ENCODE assay signal across 11 mouse cellular contexts in the genomic region with DNA sequence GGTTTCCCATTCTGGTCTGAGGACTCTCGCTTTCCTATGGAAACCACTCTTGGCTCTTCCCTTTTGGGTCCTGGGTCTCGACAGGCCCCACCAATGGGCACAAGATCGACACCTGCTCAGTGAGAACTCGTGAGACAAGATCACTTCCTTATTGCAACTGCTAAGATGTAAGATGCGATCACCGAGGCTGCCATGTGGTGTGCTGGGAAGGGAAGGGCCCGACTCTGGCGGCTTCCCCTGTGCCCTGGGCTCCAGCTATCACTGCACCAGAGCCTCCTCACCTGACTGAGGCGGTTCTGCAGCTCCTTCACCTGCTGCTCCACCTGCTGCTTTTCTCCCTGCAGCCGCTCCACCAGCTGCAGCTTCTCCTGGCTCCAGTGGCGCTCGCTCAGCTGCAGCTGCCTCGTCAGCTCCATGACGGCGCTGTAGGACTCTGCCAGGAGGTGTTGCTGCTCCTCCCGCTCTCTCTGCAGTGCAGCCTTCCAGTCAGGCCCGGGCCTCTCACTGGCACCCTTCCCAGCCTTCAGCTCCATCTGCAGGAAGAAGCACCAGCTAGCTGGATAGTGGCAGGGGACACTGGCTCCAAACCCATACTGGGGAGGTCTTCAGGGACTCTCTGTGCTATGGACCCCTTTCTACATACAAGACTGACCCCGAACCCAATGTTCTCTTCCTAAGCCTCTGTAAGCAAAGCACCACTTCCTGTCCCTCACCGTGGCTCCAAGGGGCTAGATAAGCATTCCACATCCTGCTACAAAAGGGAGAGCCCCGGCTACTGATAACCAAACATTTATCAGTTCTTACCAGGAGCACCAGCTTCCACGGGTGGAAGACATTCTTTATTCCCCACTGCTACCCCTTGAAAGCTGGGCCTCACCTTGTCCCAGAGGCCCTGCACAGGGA. TPM values are rescaled to one million over a fixed set of nuclear protein-coding genes. Genes with fewer than 3 reads are reported as not detected.
A peak's percentile ranks its signal among the peaks of the same experiment; 100 is the strongest.
DNase-seq lines count a peak whose midpoint lies in the region; ATAC-seq and TF ChIP-seq lines count a peak whose summit lies in the region.
"Had no signal": no experiment of that assay in that cellular context is flagged by ENCODE, and none has a peak within 500 bp of the region (broad histone marks: within the 10 kb centered on the region; RNA-seq: fewer than 3 reads in every experiment).

No protein-coding gene starts in this region.

- no peak for TF ChIP-seq CTCF in heart, adult 2 months (IDR thresholded peaks at IDR 0.05)

- H3K36me3 ChIP-seq in forebrain, embryonic 13.5 days (ENCODE audit: poor library complexity, severe bottlenecking), result peaks cover 98% of the 10 kb centered on the region
- H3K36me3 ChIP-seq in forebrain, embryonic 16.5 days (ENCODE audit: control insufficient read depth, insufficient read depth), result peaks cover 75% of the 10 kb centered on the region
- no peaks in the 10 kb centered on the region for H3K36me3 ChIP-seq in heart, adult 2 months (ENCODE audit: control insufficient read depth, insufficient read depth, low read length)

- no peak overlapping the region; the same call in 1 of the 2 replicates for H3K9ac ChIP-seq in forebrain, embryonic 13.5 days
- H3K9ac ChIP-seq in forebrain, embryonic 16.5 days (replicated peaks; ENCODE audit: low read depth, low read length), result no peak overlapping the region
- H3K9ac ChIP-seq in heart, adult 2 months (ENCODE audit: low read depth, low read length), result no peak overlapping the region

- DNase-seq in c-Kit-negative CD71-positive TER-119-positive erythroid progenitor cells, embryonic 14.5 days (ENCODE audit: low read depth, low spot score), result peak; percentile 47
- peak; percentile 45 to 52 for DNase-seq in heart, adult 2 months
- peak; percentile 64 to 66 for DNase-seq in left cerebral cortex, postnatal 14 days (ENCODE audit: low spot score in 2 of 2)
- no peak for DNase-seq in yolk sac, embryonic 10.5 days (ENCODE audit: low spot score)
- no peak for DNase-seq in urinary bladder, adult 18-20 months (ENCODE audit: low spot score in 2 of 2)
- no peak for DNase-seq in kidney, postnatal 25 days

- intact Hi-C loops in heart, adult 2 months (cut with DNase I), result loop anchor here (2.0 kb wide), 1 partner anchor 123 kb away; no protein-coding TSS in a partner anchor
- intact Hi-C loops in left cerebral cortex, postnatal 14 days (cut with DNase I), result no loop called here

- no peaks in the 10 kb centered on the region for H3K27me3 ChIP-seq in forebrain, embryonic 13.5 days
- H3K27me3 ChIP-seq in forebrain, embryonic 16.5 days (replicated peaks; ENCODE audit: control insufficient read depth, insufficient read depth, low read length), result no peaks in the 10 kb centered on the region
- H3K27me3 ChIP-seq in heart, adult 2 months (ENCODE audit: control insufficient read depth, insufficient read depth, low read length), result no peaks in the 10 kb centered on the region

- H3K79me2 ChIP-seq in heart, adult 2 months (replicated peaks; ENCODE audit: control insufficient read depth, insufficient read depth, low read length), result no peaks in the 10 kb centered on the region

- WGBS in forebrain, embryonic 13.5 days, result 90% methylated on average over 21 of the region's 21 CpGs
- 83% methylated on average over 21 of the region's 21 CpGs for WGBS in forebrain, embryonic 16.5 days
- WGBS in heart, adult 2 months, result 70% methylated on average over 21 of the region's 21 CpGs

- no peak overlapping the region for H3K4me3 ChIP-seq in forebrain, embryonic 13.5 days
- no peak overlapping the region for H3K4me3 ChIP-seq in forebrain, embryonic 16.5 days (replicated peaks; ENCODE audit: low read length)
- H3K4me3 ChIP-seq in heart, adult 2 months, result no peak overlapping the region

- no peak for TF ChIP-seq EP300 in heart, adult 2 months (IDR thresholded peaks at IDR 0.05; ENCODE audit: insufficient read depth, low read depth, low read length)

- no peaks in the 10 kb centered on the region for H3K4me1 ChIP-seq in forebrain, embryonic 13.5 days
- no peaks in the 10 kb centered on the region for H3K4me1 ChIP-seq in forebrain, embryonic 16.5 days (replicated peaks; ENCODE audit: control insufficient read depth, insufficient read depth, low read length)
- H3K4me1 ChIP-seq in heart, adult 2 months (ENCODE audit: control insufficient read depth, insufficient read depth, low read length), result no peaks in the 10 kb centered on the region

- ATAC-seq in forebrain, embryonic 13.5 days, result no peak
- no peak for ATAC-seq in forebrain, embryonic 16.5 days

- H3K9me3 ChIP-seq in forebrain, embryonic 13.5 days (replicated peaks), result peaks cover 5% of the 10 kb centered on the region
- H3K9me3 ChIP-seq in forebrain, embryonic 16.5 days (ENCODE audit: control insufficient read depth, low read length), result 0 out of 2 replicates have a peak, but pooled peaks cover 5% of the 10 kb centered on the region

- no peak for TF ChIP-seq POLR2A in heart, adult 2 months (IDR thresholded peaks at IDR 0.05; ENCODE audit: insufficient read depth, low read depth, low read length)

- peak overlapping the region; percentile 44; the same call in 1 of the 2 replicates for H3K27ac ChIP-seq in forebrain, embryonic 13.5 days
- H3K27ac ChIP-seq in forebrain, embryonic 16.5 days (ENCODE audit: low read length), result no peak overlapping the region
- no peak overlapping the region for H3K27ac ChIP-seq in heart, adult 2 months

- no peak overlapping the region for H3K4me2 ChIP-seq in forebrain, embryonic 13.5 days
- H3K4me2 ChIP-seq in forebrain, embryonic 16.5 days (ENCODE audit: low read length), result no peak overlapping the region

RNA-seq across cellular contexts. Expression of a gene that starts 20.4 kb away (rescaled TPM):
- 38.8 TPM in 2 replicates for polyA plus RNA-seq in forebrain, embryonic 13.5 days (2015; fragmentation: Nextera tagmentation; extraction: Ambion mirVana)
- polyA plus RNA-seq in forebrain, embryonic 16.5 days (2015; fragmentation: Nextera tagmentation; extraction: Ambion mirVana), result 20.3 and 22.8 TPM in 2 replicates
- total RNA-seq in heart, adult 2 months (2021), result 1 to 10 TPM; 1.3 to 1.8 TPM
- polyA plus RNA-seq in heart, adult 2 months (2012; rRNA removed), result 0.70 and 2.0 TPM in 2 replicates
- 1 to 10 TPM; 5.2 to 5.5 TPM for total RNA-seq in left cerebral cortex, postnatal 14 days (2021)

RNA-seq across cellular contexts. Expression of a gene that starts 35.5 kb away (rescaled TPM):
- 68.1 and 72.4 TPM in 2 replicates for polyA plus RNA-seq in forebrain, embryonic 13.5 days (2015; fragmentation: Nextera tagmentation; extraction: Ambion mirVana)
- 150 and 152 TPM in 2 replicates for polyA plus RNA-seq in forebrain, embryonic 16.5 days (2015; fragmentation: Nextera tagmentation; extraction: Ambion mirVana)
- total RNA-seq in heart, adult 2 months (2021), result 10 to 100 TPM; 19.8 to 23.6 TPM
- 21.5 and 33.5 TPM in 2 replicates for polyA plus RNA-seq in heart, adult 2 months (2012; rRNA removed)
- 100 to 1,000 TPM; 569 to 619 TPM for total RNA-seq in left cerebral cortex, postnatal 14 days (2021)

RNA-seq across cellular contexts. Expression of a gene that starts 51.7 kb away (rescaled TPM):
- polyA plus RNA-seq in forebrain, embryonic 13.5 days (2015; fragmentation: Nextera tagmentation; extraction: Ambion mirVana), result 4.8 and 5.1 TPM in 2 replicates
- polyA plus RNA-seq in forebrain, embryonic 16.5 days (2015; fragmentation: Nextera tagmentation; extraction: Ambion mirVana), result 4.7 and 5.8 TPM in 2 replicates
- 10 to 100 TPM; 10.0 to 11.7 TPM for total RNA-seq in heart, adult 2 months (2021)
- polyA plus RNA-seq in heart, adult 2 months (2012; rRNA removed), result 4.8 and 6.6 TPM in 2 replicates
- 10 to 100 TPM; 38.8 to 41.1 TPM for total RNA-seq in left cerebral cortex, postnatal 14 days (2021)

RNA-seq across cellular contexts. Expression of a gene that starts 59.5 kb away (rescaled TPM):
- polyA plus RNA-seq in forebrain, embryonic 13.5 days (2015; fragmentation: Nextera tagmentation; extraction: Ambion mirVana), result not detected in 2 replicates
- polyA plus RNA-seq in forebrain, embryonic 16.5 days (2015; fragmentation: Nextera tagmentation; extraction: Ambion mirVana), result not detected in 2 replicates
- not detected for total RNA-seq in heart, adult 2 months (2021)
- not detected in 2 replicates for polyA plus RNA-seq in heart, adult 2 months (2012; rRNA removed)
- not detected for total RNA-seq in left cerebral cortex, postnatal 14 days (2021)
- total RNA-seq: left cerebral cortex, postnatal 10 days had no signal
- polyA plus RNA-seq: C2C12; embryonic facial prominence, embryonic 11.5 days had no signal

Comparison
In these comparisons a context has a peak if more than half of its experiments do, and no peak if none do; other contexts are left out.
1. DNase-seq: peak in c-Kit-negative CD71-positive TER-119-positive erythroid progenitor cells, embryonic 14.5 days (single experiment), heart, adult 2 months (2 of 2) and left cerebral cortex, postnatal 14 days (2 of 2); none in yolk sac, embryonic 10.5 days (single experiment), urinary bladder, adult 18-20 months (0 of 2) and kidney, postnatal 25 days (0 of 2).